ENCODE assay signal across 9 mouse cellular contexts in genomic region chr10:107662372-107663065, GRCm38 (mm10). TPM values are rescaled to one million over a fixed set of nuclear protein-coding genes. Genes with fewer than 3 reads are reported as not detected.
DNase-seq lines count a peak whose midpoint lies in the region; ATAC-seq and TF ChIP-seq lines count a peak whose summit lies in the region.
"Had no signal": no experiment of that assay in that cellular context is flagged by ENCODE, and none has a peak within 500 bp of the region (broad histone marks: within the 10 kb centered on the region; RNA-seq: fewer than 3 reads in every experiment).

No protein-coding gene starts in this region.

- H3K27me3 ChIP-seq in midbrain, embryonic 15.5 days (replicated peaks) = no peaks in the 10 kb centered on the region
- H3K27me3 ChIP-seq: megakaryocyte, embryonic 14.5 days had no signal

- no peak for TF ChIP-seq POLR2A in lung, adult 2 months (IDR thresholded peaks at IDR 0.05; ENCODE audit: borderline replicate concordance, extremely low read depth, low read depth, low read length)
- TF ChIP-seq POLR2A in embryonic fibroblast, embryonic 13.5 days (IDR thresholded peaks at IDR 0.05; ENCODE audit: low read depth, low read length) = no peak

- H3K9ac ChIP-seq in midbrain, embryonic 15.5 days = no peak overlapping the region

- peak; percentile 95 for ATAC-seq in midbrain, embryonic 15.5 days (replicated peaks)
- ATAC-seq in CD4-positive, CD25-positive, alpha-beta regulatory T cell, adult 4 months = no peak

- no peak overlapping the region for H3K4me3 ChIP-seq in lung, adult 2 months (replicated peaks; ENCODE audit: extremely low read depth, low read depth, low read length)
- no peak overlapping the region for H3K4me3 ChIP-seq in embryonic fibroblast, embryonic 13.5 days (ENCODE audit: insufficient read depth, low read length)
- H3K4me3 ChIP-seq in midbrain, embryonic 15.5 days = no peak overlapping the region
- H3K4me3 ChIP-seq: megakaryocyte, embryonic 14.5 days had no signal

- H3K9me3 ChIP-seq in midbrain, embryonic 15.5 days = no peaks in the 10 kb centered on the region
- H3K9me3 ChIP-seq: megakaryocyte, embryonic 14.5 days had no signal

- H3K36me3 ChIP-seq in midbrain, embryonic 15.5 days (replicated peaks) = no peaks in the 10 kb centered on the region

- peak; percentile 8 to 27 for DNase-seq in lung, adult 18-20 months
- no peak for DNase-seq in lung, adult 2 months
- DNase-seq in layer of hippocampus, adult 8-10 months (ENCODE audit: low spot score in 2 of 2) = peak; percentile 27 to 41
- DNase-seq in cerebellum, adult 9-10 months = no peak
- DNase-seq in kidney, adult 9 months = no peak

- 53% methylated on average over 5 of the region's 5 CpGs for whole genome bisulfite sequencing in lung, adult 2 months
- 39% methylated on average over 5 of the region's 5 CpGs for WGBS in midbrain, embryonic 15.5 days

- no peak overlapping the region for H3K4me2 ChIP-seq in midbrain, embryonic 15.5 days

- H3K27ac ChIP-seq in embryonic fibroblast, embryonic 13.5 days (ENCODE audit: insufficient read depth, low read length) = peak overlapping the region; percentile 47; the same call in 1 of the 2 replicates
- H3K27ac ChIP-seq in midbrain, embryonic 15.5 days = no peak overlapping the region

- no peaks in the 10 kb centered on the region for H3K4me1 ChIP-seq in lung, adult 2 months (ENCODE audit: control insufficient read depth, insufficient read depth, low read length)
- no peaks in the 10 kb centered on the region; the same call in 1 of the 2 replicates for H3K4me1 ChIP-seq in embryonic fibroblast, embryonic 13.5 days (ENCODE audit: control insufficient read depth, insufficient read depth, low read length)
- H3K4me1 ChIP-seq in midbrain, embryonic 15.5 days = no peaks in the 10 kb centered on the region
- H3K4me1 ChIP-seq: megakaryocyte, embryonic 14.5 days had no signal

- TF ChIP-seq CTCF in lung, adult 2 months (IDR thresholded peaks at IDR 0.05; ENCODE audit: insufficient read depth, low read length) = no peak
- TF ChIP-seq CTCF in embryonic fibroblast, embryonic 13.5 days (IDR thresholded peaks at IDR 0.05; ENCODE audit: borderline replicate concordance, insufficient read depth, low read length) = no peak

RNA-seq across cellular contexts. Expression of gene Ptprq, which starts 57.3 kb away (rescaled TPM):
- polyA plus RNA-seq in lung, adult 2 months (2012; rRNA removed) = 0.05 and 0.13 TPM in 2 replicates
- 0.78 and 1.3 TPM in 2 replicates for polyA plus RNA-seq in embryonic fibroblast, embryonic 13.5 days (2011; ENCODE audit: insufficient read length, low read depth, missing spikeins)
- total RNA-seq in layer of hippocampus, adult 8-10 months (2022) = under 1 TPM; 0.16 to 0.19 (median 0.17) TPM
- 0.13 and 0.26 TPM in 2 replicates for polyA plus RNA-seq in midbrain, embryonic 15.5 days (2015; fragmentation: Nextera tagmentation; extraction: Ambion mirVana)
- polyA plus RNA-seq in CD4-positive, CD25-positive, alpha-beta regulatory T cell, adult 4 months (2017; shearing (Covaris generic)) = not detected

Comparison
In these comparisons a context has a peak if more than half of its experiments do, and no peak if none do; other contexts are left out.
1. DNase-seq: peak in lung, adult 18-20 months (2 of 2) and layer of hippocampus, adult 8-10 months (2 of 2); none in lung, adult 2 months (single experiment), cerebellum, adult 9-10 months (single experiment) and kidney, adult 9 months (single experiment).